Mouse (Mus musculus) adrenal gland, adult 18-20 months (tissue): ENCODE data around the gene Rbm15b. TPM values are rescaled to one million over a fixed set of nuclear protein-coding genes. Genes with fewer than 3 reads are reported as not detected.

Source experiments
- DNase-seq, 2 experiments: peaks; one replicate each; pipeline ENCODE4 v3.0.0; 2021 to 2022; ENCODE audit warnings: low spot score in 2 of 2
- long read RNA-seq, 2 experiments: library from polyadenylated mRNA; stranded (forward); transcript quantifications; one replicate each; pipeline ENCODE4 v2.0.0; 2021
- total RNA-seq, 2 experiments: library from RNA; stranded (reverse); gene quantifications; 1 replicate in 1 of 2; 2 replicates in 1 of 2; pipeline ENCODE4 v1.2.3; 2021

Gene Rbm15b
- 10 to 100 TPM; 24.0 to 26.6 TPM for total RNA-seq
- long read RNA-seq, experiment 1, full-length matches to known transcripts: 23 of 23 reads
- long read RNA-seq, experiment 1, partial matches to known transcripts: 0 of 23 reads
- long read RNA-seq, experiment 1, other reads (novel, unspliced or antisense): 0 of 23 reads
- long read RNA-seq, experiment 2, full-length matches to known transcripts: 33 of 33 reads
- long read RNA-seq, experiment 2, partial matches to known transcripts: 0 of 33 reads
- long read RNA-seq, experiment 2, other reads (novel, unspliced or antisense): 0 of 33 reads

GRCm38 (mm10) chr9:106886828-106887702, at the start of gene Rbm15b:
TSS of gene Rbm15b (minus strand) at chr9:106887428.
- peak; percentile 96 for DNase-seq

- no peak for DNase-seq
These were observed 47.8 kb upstream of the Rbm15b start for GRCm38 (mm10) chr9:106934998-106935397.

GRCm38 (mm10) chr9:106914878-106915277, 27.6 kb upstream of the Rbm15b start:
- no peak for DNase-seq

GRCm38 (mm10) chr9:106913759-106914158, 26.5 kb upstream of the Rbm15b start:
- no peak for DNase-seq

- DNase-seq: no peak
These were observed 24.4 kb upstream of the Rbm15b start for GRCm38 (mm10) chr9:106911624-106912023.

GRCm38 (mm10) chr9:106908715-106909114, 21.5 kb upstream of the Rbm15b start:
- DNase-seq: no peak

- no peak for DNase-seq
These were observed 20.9 kb upstream of the Rbm15b start for GRCm38 (mm10) chr9:106908174-106908573.

GRCm38 (mm10) chr9:106906597-106906996, 19.4 kb upstream of the Rbm15b start:
- no peak for DNase-seq

GRCm38 (mm10) chr9:106903791-106904134, 16.5 kb upstream of the Rbm15b start:
- peak in 1 of 2 experiments; percentile 27 for DNase-seq

- DNase-seq: peak in 1 of 2 experiments; percentile 12
These were observed 16.0 kb upstream of the Rbm15b start for GRCm38 (mm10) chr9:106903099-106903790.

GRCm38 (mm10) chr9:106901596-106901995, 14.4 kb upstream of the Rbm15b start:
- DNase-seq: peak in 1 of 2 experiments; percentile 13

- peak in 1 of 2 experiments; percentile 10 for DNase-seq
These were observed 11.7 kb upstream of the Rbm15b start for GRCm38 (mm10) chr9:106898901-106899300.

- no peak for DNase-seq
These were observed 6.1 kb upstream of the Rbm15b start for GRCm38 (mm10) chr9:106893327-106893726.

- no peak for DNase-seq
These were observed 5.3 kb upstream of the Rbm15b start for GRCm38 (mm10) chr9:106892552-106892875.

- peak; percentile 92 to 94 for DNase-seq
These were observed 4.8 kb upstream of the Rbm15b start, which contains the start of gene Manf for GRCm38 (mm10) chr9:106891829-106892551. TSS of gene Manf (minus strand) at chr9:106891979.

- DNase-seq: no peak
These were observed 4.1 kb upstream of the Rbm15b start for GRCm38 (mm10) chr9:106891341-106891741.

GRCm38 (mm10) chr9:106890496-106891240, 3.4 kb upstream of the Rbm15b start:
- DNase-seq: peak; percentile 40 to 62

GRCm38 (mm10) chr9:106889321-106889720, 2.1 kb upstream of the Rbm15b start:
- no peak for DNase-seq

GRCm38 (mm10) chr9:106888346-106888745, 1.1 kb upstream of the Rbm15b start:
- no peak for DNase-seq
